Mouse (Mus musculus) embryo, embryonic 10 days (tissue): ENCODE results near the gene Sorcs1.
A peak's percentile ranks its signal among the peaks of the same experiment; 100 is the strongest.

Experiments
- DNase-seq: peaks from one replicate; pipeline ENCODE4 v3.0.0-alpha.2; 2015; ENCODE audit warnings: low spot score

Gene Sorcs1

DNA sequence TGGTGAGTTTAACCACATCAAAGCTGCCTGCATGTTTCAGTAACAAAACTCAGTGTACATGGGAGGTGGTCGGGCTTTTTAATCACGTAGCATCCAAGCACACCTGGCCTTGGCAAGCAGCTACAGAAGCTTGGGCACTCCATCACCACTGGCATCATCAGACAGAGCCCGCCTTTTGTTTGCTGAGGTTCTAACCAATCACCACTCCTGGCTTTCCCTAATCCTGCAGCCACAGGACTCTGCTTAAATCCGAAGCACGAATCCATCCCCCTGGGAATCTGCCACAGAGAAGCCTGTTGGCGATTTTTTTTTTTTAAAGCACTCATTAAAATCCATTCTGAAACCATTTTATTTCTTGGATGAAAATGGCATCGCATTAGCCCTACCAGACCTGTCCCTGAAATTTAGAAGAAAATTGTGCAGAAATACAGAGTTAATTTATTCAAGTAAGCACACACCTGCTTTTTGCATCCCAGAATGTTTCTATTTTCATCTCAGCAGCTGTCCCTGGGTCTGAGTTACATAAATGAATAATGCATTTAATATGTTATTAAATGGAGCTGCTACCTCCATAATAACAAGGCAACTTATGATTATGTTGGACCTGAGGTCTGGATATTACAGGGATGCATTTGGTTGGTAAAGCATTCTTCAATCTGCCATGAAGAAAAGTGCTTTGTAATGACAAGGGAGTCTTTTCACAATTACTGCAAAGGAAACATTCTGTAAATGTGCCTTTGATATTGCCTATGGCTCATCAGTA is 463.8 kb downstream of the Sorcs1 start:
- no peak for DNase-seq

DNA sequence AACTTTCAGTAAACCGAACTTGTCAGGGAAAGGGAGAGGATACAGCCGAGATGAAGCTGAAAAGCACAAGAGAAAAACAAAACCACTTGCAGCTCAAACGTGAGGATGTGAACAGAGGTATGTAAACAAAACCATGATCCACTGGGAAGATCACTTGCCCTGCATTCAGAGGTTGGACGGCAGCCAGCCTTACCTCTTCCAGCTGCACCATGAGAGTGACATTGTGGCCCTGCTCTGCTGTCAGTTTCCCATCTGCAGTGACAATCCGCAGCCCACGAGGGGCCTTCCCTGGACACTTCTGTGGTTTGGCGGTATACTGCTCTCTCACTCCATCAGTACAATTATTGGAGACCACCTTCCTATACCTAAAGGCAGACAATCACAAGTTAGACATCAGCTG is 468.0 kb downstream of the Sorcs1 start:
- peak; percentile 5 for DNase-seq

DNA sequence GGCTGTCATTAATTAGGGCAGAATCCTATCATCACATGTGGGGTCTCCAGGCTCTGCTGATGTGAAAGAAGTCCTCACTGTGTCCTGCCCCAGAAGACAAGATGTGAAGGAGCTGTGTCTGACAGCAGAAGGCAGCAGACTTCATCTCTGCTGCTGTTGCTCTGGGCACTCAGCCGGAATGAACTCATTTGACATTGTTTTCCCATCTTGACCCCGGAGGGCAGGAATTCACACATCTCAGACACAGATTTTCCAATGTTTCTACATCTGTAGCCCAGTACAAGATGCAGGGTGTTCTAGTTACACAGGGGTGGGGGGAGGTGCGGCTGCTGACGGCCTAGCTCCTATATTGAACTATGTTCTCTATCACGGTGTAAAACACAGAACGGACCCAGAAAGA is 474.1 kb downstream of the Sorcs1 start:
- peak; percentile 59 for DNase-seq

DNA sequence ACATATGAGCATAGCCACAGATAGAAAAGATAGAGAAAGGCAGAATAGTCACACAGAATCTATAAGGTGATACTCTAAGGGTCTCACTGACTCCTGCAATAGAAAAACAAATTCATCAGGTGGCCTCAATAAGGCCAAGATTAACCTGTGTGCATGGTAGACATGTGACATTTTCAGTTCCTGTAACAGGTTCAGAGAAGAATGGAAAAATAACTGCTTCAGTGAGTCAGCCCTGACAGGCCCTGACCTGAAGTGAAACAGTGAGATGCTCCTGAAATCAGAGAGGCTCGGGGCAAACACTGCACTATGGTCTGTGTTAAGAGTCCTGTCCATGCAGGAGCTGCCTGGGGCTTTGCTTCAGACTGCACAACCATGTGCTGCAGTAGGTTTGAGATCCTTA is 481.9 kb downstream of the Sorcs1 start:
- DNase-seq: no peak

DNA sequence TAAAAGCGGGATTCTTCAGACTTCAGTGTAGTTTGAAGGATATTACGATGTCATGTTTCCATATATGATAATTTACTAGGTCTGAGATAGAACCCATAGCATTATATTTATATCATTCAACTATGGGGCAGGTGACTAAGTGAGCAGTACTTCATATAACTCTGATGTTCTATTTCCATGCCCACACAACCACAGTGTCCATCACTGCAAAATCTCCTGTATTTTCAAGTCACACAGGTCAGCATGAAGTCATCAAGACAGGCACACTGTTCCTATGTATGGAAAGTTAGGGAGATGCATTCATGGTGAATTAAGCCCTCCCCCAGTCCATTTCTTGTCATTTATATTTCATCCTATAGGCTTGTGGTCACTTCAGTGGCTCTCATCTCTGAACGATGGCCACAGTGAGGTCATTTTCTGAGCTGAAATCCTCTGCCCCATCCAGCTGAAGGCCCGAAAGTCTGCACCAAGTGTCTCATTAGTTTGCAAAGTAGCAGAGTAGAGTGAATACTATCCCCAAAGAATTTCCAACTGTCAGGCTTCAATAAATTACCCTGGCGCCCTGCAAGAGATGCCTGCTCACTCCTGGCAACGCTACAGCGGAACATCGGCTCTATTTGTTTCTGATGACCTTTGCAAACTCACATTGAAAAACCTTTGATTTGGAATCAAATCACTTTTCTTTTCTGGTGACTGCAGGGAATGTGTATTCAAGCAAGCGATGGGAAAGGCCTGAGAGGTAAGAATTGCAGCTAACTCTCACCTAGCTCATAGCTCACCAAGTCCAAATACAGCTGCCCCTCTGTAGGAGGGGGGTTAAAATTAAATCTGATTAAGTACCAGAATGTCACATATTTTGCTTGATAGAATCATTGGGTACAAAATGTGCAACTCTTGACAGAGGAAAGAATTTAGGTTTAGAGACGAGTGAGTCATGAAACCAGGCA is 492.4 kb downstream of the Sorcs1 start:
- DNase-seq: peak; percentile 12

DNA sequence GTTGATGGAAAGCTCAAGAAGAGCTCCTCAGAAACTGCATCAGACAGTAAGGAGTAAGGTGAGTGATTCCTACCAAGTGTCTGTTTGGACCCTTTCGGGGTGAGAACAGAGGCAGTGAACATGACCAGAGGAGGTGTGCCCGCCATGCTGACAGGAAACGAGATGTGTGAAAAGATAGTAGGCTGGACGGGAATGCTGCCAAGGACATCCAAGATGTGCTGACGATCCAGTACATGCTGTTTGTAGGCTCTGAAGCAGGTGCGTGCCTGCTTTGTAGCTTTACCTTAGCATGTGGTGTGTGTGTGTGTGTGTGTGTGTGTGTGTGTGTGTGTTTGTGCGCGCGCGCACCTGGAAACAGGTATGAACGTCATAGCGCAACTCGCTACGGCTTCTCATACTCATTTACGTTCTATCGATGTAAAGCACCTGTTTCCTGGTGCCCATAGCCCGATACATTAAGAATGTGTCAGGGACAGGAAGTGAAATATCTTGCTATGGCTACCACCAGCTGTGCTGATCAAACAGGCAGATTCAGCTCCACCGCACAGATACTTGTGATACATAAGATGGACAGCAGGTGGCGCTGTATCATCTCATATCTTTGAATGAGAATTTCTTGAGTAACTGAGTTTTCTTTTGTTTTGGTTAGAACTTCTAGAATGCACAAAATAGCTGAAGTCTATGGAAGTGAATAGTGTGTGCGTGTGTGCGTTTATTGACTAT is 493.4 kb downstream of the Sorcs1 start:
- DNase-seq: peak; percentile 89

DNA sequence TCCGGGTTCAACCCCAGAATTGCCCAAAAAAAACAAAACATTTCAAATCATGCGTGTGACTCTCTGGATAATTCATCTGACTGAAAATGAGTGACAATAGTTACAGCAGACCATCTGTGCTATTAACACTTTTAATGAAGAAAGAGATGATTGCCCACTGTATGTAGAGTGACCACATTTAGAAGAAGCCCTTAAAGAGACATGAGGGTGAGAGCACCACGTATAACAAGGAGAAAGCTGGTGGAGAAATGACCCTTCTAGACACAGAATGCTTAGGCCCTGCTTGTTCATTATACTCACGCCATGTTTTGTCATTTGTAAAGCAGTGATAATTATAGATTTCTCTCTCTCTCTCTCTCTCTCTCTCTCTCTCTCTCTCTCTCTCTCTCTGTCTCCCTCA is 499.6 kb downstream of the Sorcs1 start:
- DNase-seq: no peak

DNA sequence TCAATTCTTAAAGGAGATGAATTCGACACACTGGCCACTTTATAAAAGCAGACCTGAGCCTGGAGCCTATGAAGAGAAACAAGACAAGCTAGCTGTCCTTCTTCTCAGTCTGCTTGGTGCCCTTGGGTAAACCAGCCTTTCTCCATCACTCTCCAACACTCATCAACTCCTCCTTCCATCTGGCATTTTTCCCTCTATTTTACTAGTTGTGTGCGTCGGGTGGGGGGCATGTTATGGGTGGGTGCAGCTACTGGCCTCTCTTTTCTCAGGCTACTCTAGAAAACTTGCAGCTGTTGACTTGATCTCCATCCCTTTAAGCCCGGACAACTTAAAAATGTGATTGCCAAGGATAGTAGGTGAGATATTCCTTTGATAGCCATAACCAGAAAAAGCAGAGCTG is 500.3 kb downstream of the Sorcs1 start:
- no peak for DNase-seq

DNA sequence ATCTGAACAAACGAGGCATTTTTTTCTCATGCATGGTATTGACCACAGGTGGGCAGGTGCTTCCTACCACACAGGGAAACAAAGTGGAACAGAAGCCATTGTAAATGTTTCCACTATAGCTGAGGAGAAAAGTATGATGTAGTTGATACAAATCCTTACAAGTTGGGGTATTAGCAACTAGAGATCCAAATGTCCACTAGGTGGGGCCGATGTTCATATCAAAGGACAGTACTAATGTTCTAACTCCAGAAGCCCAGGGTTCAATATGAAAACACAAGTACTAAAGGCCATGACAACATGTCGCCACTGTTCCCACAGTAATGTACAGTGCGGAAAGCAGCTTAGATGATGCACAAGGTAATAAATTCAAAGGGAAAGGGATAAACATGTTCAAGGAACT is 506.6 kb downstream of the Sorcs1 start:
- DNase-seq: peak; percentile 43

DNA sequence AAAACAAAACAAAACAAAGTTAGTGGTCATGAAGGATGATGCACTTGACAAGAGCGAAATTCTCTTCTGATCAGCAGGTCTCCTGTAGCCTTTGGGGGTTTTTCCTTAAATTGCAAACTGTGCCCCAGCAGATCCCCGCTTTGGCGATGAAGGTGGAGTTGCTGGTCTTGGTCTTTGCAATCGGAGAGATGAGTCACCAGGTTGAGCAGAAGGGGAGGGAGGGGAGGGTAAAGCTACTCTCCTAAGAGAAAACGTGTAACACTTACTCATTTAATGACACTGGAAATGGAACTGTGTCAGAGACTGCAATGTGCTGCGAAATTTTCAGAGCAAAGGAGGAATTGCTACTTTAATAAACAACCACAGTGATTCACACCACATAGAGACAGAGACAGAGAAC is 527.3 kb downstream of the Sorcs1 start:
- DNase-seq: no peak

DNA sequence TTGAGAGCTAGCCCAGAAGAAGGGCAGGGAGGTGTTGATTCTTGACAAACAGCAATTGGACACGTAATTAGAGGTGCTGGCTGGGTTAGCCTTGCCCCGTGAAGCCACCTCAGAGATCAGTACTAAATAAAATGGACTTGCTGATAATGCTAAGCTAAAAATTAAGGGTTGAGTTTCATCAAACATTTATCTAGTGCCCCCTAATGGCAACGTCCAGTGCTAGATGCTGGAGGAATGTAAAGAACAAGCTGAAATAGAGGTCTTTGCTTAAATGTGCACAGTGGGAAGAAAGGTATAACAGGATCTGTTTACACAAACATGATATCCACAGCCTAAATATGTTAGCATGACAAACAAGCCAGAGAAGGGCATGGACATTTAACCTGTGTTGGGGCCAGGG is 532.5 kb downstream of the Sorcs1 start:
- peak; percentile 43 for DNase-seq

DNA sequence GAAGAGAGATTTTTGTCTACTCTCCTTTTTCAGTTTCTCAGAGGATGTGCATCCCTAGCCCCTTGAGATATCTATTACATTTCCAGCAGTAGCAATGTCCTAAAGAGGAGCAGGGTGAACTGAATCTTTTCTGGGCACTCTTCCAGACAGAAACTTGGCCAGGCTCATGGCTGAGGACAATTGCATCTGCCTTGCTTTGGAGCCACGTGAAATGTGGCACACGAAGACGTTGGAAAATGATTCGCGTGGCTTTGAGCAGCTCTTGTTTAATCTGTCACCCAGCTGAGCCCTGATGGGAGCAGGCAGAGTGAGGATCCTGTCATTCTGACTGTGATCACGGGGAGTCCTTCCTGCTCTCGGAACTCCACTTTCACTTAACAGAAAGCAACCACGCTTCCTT is 536.6 kb downstream of the Sorcs1 start:
- no peak for DNase-seq

DNA sequence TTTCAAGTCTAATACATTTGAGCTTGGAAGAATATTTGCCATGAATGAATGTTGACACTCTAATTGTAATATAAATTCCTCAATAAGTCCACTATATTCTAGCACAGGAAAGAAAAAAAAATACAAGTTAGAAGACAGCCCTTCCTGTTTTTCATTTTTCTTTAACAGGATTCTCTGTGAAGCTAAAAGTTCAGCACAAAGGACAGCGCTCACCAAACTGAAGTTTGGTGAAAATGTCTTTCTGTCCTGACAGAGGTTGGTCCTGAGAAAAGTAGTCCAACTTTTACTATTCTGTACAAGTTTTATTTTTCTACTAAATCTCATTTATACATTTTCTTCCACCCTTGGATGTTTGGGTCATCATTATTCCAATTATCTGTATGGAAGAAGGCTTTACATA is 543.8 kb downstream of the Sorcs1 start:
- peak; percentile 43 for DNase-seq

DNA sequence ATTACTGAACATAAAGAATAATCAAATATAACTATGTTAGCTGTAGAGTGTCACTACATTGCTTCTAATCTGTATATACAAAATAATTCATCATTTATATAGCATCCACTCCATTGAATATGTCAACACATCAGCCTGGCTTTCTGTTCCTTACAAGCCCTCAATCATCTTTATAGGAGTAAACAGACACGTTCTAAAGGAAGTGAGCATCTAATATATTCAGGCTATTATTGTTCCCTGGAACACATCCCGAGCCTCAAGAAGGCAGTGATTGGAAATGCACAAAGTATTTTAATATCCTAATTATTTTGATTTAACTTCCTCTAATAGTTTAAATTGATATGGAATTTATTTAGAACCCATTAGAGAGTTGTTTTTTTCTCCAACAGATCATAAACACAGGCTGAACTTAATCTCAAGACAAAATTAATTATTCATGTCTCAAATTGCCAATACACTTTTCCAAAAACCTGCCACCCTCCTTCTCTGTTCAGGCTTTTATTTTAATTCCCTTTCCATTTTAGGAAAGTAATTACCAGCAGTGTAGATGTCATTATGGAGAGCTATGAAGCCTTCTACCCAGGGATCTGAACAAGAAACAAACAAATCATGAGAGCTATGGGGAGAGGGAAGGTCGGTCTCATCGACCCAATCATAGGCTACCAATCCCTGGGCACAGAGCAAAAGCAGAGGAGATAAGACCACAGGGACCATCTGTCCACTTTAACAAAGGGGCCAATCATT is 572.4 kb downstream of the Sorcs1 start:
- DNase-seq: no peak
